Mouse (Mus musculus): Measurements from ENCODE around the gene Dhx15.

DNA sequence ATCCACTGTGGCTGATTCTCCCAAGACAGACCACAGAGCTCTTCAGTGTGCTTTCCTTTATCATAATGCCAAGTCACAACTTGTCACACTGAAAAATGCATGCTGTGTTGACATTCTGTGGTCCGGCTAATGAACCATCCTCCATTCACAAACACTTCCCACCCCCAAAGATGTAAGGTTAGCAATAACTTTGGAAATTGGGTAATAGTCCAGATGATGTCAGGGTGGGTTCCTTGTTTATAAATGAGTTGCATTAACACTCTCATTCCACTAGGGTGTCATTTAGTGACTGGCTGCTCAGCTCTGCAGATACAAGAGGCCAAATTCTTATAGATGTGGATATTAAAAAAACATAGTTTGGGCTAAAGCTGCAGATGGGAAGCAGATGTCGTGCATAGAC lies 71.1 kb downstream of the Dhx15 start:
- TF ChIP-seq CTCF (IDR thresholded peaks at IDR 0.05; ENCODE audit: low read depth) (peak; percentile 15; the same call in 1 of the 2 replicates), EP300 (IDR thresholded peaks at IDR 0.05; ENCODE audit: low read depth) (no peak)

Measured in liver, postnatal 0 days (tissue).